Mouse (Mus musculus) liver, embryonic 15.5 days (tissue): ENCODE measurements around the gene Ugt2b1. TPM values are rescaled to one million over a fixed set of nuclear protein-coding genes. Genes with fewer than 3 reads are reported as not detected.

Experiments
- ATAC-seq: fragments of 200-750 bp; cut with Nextera tagmentation; 2 replicates; pipeline ENCODE4 v1.8.0; 2017; ENCODE audit warnings: moderate number of reproducible peaks, mild to moderate bottlenecking, moderate library complexity; ENCODE audit not compliant: insufficient read depth
- H3K27ac ChIP-seq: fragments of 300-500 bp; sonication (generic); replicated peaks from 2 replicates; pipeline ENCODE4 v1.5.1; 2015; ENCODE audit warnings: mild to moderate bottlenecking, inconsistent platforms
- H3K27me3 ChIP-seq: fragments of 300-500 bp; sonication (generic); 2 replicates; pipeline ENCODE4 v1.6.1; 2015; ENCODE audit warnings: mild to moderate bottlenecking, inconsistent platforms
- H3K36me3 ChIP-seq: fragments of 300-500 bp; sonication (generic); replicated peaks from 2 replicates; pipeline ENCODE4 v1.6.1; 2015; ENCODE audit warnings: moderate library complexity, mild to moderate bottlenecking, inconsistent platforms
- H3K4me1 ChIP-seq: fragments of 300-500 bp; sonication (generic); replicated peaks from 2 replicates; pipeline ENCODE4 v1.6.1; 2015; ENCODE audit warnings: inconsistent platforms
- H3K4me2 ChIP-seq: fragments of 300-500 bp; sonication (generic); 2 replicates; pipeline ENCODE4 v1.6.1; 2015; ENCODE audit warnings: moderate library complexity, mild to moderate bottlenecking, inconsistent platforms
- H3K4me3 ChIP-seq: fragments of 300-500 bp; sonication (generic); replicated peaks from 2 replicates; pipeline ENCODE4 v1.5.1; 2015; ENCODE audit warnings: mild to moderate bottlenecking, inconsistent platforms
- H3K9ac ChIP-seq: fragments of 300-500 bp; sonication (generic); 2 replicates; pipeline ENCODE4 v1.6.1; 2015; ENCODE audit warnings: moderate library complexity, mild to moderate bottlenecking, inconsistent platforms
- H3K9me3 ChIP-seq: fragments of 300-500 bp; sonication (generic); replicated peaks from 2 replicates; pipeline ENCODE4 v1.6.1; 2016; ENCODE audit warnings: inconsistent platforms
- WGBS: fragments of 180-500 bp; shearing (Covaris S2); methylation state at CpG from one replicate; pipeline ENCODE4 v1.1.7; 2015; ENCODE audit warnings: mixed read lengths; ENCODE audit not compliant: insufficient replicate concordance; 5-methylcytosine and 5-hydroxymethylcytosine counted together
- polyA plus RNA-seq: library from polyadenylated mRNA; unstranded; fragments of >200 nt; fragmentation: Nextera tagmentation; extraction: Ambion mirVana; gene quantifications from 2 replicates; pipeline ENCODE4 v1.2.1, GENCODE M21; 2015

Ugt2b1 gene
- polyA plus RNA-seq, 1 experiment from 2014 or later: 0.47 TPM

DNA sequence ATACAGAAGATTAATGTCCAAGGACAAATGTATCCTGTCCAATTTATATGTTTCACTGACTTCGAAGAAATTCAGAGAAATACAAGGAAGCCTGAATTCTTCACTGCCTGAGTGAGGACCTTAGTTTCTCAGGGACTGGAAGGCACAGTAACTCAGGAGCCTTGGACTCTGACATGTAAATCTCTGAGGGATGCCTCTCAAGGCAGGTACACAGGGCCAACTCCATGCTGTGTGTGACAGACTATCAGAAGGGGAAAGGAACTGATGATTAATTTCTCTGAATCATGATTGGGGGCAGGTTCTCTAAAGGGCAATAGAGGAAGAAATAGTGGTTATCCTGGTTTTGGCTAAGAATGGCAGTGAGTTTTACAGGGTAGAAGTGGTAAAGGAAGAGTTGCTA is 37.9 kb downstream of the Ugt2b1 start:
- Histone ChIP-seq H3K9me3 (no peaks in the 10 kb centered on the region), H3K27me3 (no peaks in the 10 kb centered on the region), H3K4me2 (no peak overlapping the region), H3K9ac (no peak overlapping the region), H3K36me3 (no peaks in the 10 kb centered on the region), H3K27ac (no peak overlapping the region), H3K4me1 (no peaks in the 10 kb centered on the region), H3K4me3 (no peak overlapping the region)
- 48% methylated on average over 1 of the region's 1 CpGs for WGBS
- no peak for ATAC-seq

DNA sequence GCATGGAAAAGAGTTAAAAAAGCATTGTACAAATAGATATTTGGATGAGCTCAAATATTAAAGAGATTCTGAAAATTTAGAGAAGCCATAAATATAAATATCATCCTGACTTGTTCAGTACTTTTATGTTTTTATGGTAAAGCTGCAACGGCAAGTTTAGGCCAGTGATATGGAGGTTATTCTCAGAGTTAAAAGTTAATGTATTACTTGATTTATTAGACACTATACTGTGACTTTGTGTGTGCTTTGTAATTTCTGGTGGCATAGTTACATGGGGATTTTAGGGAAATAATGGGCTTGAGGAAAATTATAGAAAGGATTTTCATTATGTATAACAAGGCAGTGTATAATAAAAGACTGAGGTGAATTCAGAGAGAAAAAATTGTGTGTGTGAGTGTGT is 39.2 kb downstream of the Ugt2b1 start:
- no peaks in the 10 kb centered on the region for H3K9me3 ChIP-seq
- no peak overlapping the region for H3K27ac ChIP-seq
- ATAC-seq: no peak
- no peak overlapping the region for H3K4me3 ChIP-seq
- no peaks in the 10 kb centered on the region for H3K4me1 ChIP-seq
- no peaks in the 10 kb centered on the region for H3K36me3 ChIP-seq
- no peak overlapping the region for H3K4me2 ChIP-seq
- WGBS: 61% methylated on average over 1 of the region's 1 CpGs
- H3K9ac ChIP-seq: no peak overlapping the region
- no peaks in the 10 kb centered on the region for H3K27me3 ChIP-seq

DNA sequence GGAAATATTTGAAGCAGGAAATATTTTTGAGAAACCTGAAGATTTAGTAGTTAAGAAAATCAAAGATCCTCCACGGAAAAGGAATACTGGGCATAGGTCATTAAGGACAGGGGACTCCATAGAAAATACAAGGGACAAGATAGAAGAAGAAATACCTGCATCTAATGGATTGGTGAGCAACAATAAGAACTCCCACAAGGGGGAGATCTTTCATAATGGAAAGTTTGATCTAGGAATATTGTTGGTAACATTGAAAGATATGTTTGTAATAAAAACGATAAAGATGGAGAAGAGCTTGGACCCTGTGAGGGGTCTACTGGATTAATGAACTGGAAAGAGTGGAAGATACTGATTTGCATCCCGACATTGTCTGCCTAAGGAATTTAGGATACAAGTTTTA is 39.7 kb downstream of the Ugt2b1 start:
- 29% methylated on average over 3 of the region's 3 CpGs for WGBS
- no peak for ATAC-seq
- H3K27ac ChIP-seq: no peak overlapping the region
- no peaks in the 10 kb centered on the region for H3K27me3 ChIP-seq
- H3K4me2 ChIP-seq: no peak overlapping the region
- no peak overlapping the region for H3K4me3 ChIP-seq
- H3K9ac ChIP-seq: no peak overlapping the region
- no peaks in the 10 kb centered on the region for H3K36me3 ChIP-seq
- no peaks in the 10 kb centered on the region for H3K9me3 ChIP-seq
- H3K4me1 ChIP-seq: no peaks in the 10 kb centered on the region

DNA sequence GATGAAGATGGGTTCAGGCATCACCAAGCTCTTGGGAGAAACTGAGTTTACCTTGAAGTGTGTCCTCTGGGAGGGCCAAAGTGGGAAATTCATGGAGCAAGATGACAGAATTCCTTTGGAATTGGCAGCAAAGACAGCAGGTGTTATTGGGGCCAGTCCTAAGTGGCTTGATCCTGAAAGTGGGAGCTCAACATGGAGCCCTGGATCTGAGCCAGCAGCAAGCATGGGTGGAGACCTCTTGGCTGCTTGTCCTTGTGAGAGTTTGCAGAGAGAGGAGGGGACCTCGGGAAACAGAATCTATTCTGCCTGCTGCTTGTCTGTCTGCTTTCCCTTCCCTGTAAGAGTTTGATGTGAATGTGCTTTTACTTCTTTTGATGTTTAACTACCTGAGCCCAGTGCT is 54.5 kb downstream of the Ugt2b1 start:
- no peaks in the 10 kb centered on the region for H3K36me3 ChIP-seq
- WGBS: 17% methylated on average over 1 of the region's 1 CpGs

More for the DNA sequence above, 54.5 kb downstream of the Ugt2b1 start:
- H3K4me1 ChIP-seq: no peaks in the 10 kb centered on the region
- H3K4me2 ChIP-seq: no peak overlapping the region
- no peak overlapping the region for H3K4me3 ChIP-seq
- H3K9me3 ChIP-seq: no peaks in the 10 kb centered on the region
- H3K27me3 ChIP-seq: no peaks in the 10 kb centered on the region
- ATAC-seq: no peak
- no peak overlapping the region for H3K27ac ChIP-seq
- H3K9ac ChIP-seq: no peak overlapping the region

Other genes starting within 250 kb of the Ugt2b1 start
- gene Tmprss11e, start 180.7 kb downstream of the Ugt2b1 start, polyA plus RNA-seq: not detected in 2 replicates
- 12.4 and 13.0 TPM in 2 replicates for gene Ythdc1, start 122.3 kb downstream of the Ugt2b1 start, polyA plus RNA-seq
- gene Ugt2b34, start 19.6 kb downstream of the Ugt2b1 start, polyA plus RNA-seq: 62.4 and 67.0 TPM in 2 replicates
- 1.3 and 1.8 TPM in 2 replicates for gene Ugt2b35, start 74.3 kb upstream of the Ugt2b1 start, polyA plus RNA-seq
- gene Ugt2b36, start 166.0 kb upstream of the Ugt2b1 start, polyA plus RNA-seq: 32.3 and 37.3 TPM in 2 replicates
- gene Ugt2b5, start 213.8 kb upstream of the Ugt2b1 start, polyA plus RNA-seq: 26.0 and 33.0 TPM in 2 replicates